Mouse (Mus musculus) hindbrain, embryonic 14.5 days (tissue): ENCODE measurements around the gene Chrna9. TPM values are rescaled to one million over a fixed set of nuclear protein-coding genes. Genes with fewer than 3 reads are reported as not detected.

Experiments
- ATAC-seq: fragments of 200-750 bp; cut with Nextera tagmentation; 2 replicates; pipeline ENCODE4 v1.8.0; 2017; ENCODE audit warnings: moderate number of reproducible peaks, mild to moderate bottlenecking, moderate TSS enrichment, moderate library complexity; ENCODE audit not compliant: low FRiP score
- DNase-seq: peaks from one replicate; pipeline ENCODE4 v3.0.0-alpha.2; 2015; ENCODE audit warnings: low spot score
- H3K27ac ChIP-seq: fragments of 300-500 bp; sonication (generic); 2 replicates; pipeline ENCODE4 v1.5.1; 2014; ENCODE audit warnings: mild to moderate bottlenecking, moderate library complexity
- H3K27me3 ChIP-seq: fragments of 300-500 bp; sonication (generic); 2 replicates; pipeline ENCODE4 v1.6.1; 2014; ENCODE audit warnings: mild to moderate bottlenecking, low read length, mixed read lengths; ENCODE audit not compliant: control insufficient read depth, insufficient read depth
- H3K36me3 ChIP-seq: fragments of 300-500 bp; sonication (generic); replicated peaks from 2 replicates; pipeline ENCODE4 v1.6.1; 2014; ENCODE audit not compliant: control insufficient read depth, insufficient read depth
- H3K4me1 ChIP-seq: fragments of 300-500 bp; sonication (generic); replicated peaks from 2 replicates; pipeline ENCODE4 v1.6.1; 2014; ENCODE audit warnings: antibody characterized with exemption, low read length, mixed read lengths; ENCODE audit not compliant: control insufficient read depth, insufficient read depth
- H3K4me2 ChIP-seq: fragments of 300-500 bp; sonication (generic); replicated peaks from 2 replicates; pipeline ENCODE4 v1.6.1; 2014; ENCODE audit warnings: mild to moderate bottlenecking, moderate library complexity
- H3K4me3 ChIP-seq: fragments of 300-500 bp; sonication (generic); replicated peaks from 2 replicates; pipeline ENCODE4 v1.5.1; 2014; ENCODE audit warnings: mild to moderate bottlenecking, low read length
- H3K9ac ChIP-seq: fragments of 300-500 bp; sonication (generic); 2 replicates; pipeline ENCODE4 v1.6.1; 2014
- H3K9me3 ChIP-seq: fragments of 300-500 bp; sonication (generic); 2 replicates; pipeline ENCODE4 v1.6.1; 2016; ENCODE audit warnings: low read length; ENCODE audit not compliant: control insufficient read depth
- WGBS: fragments of 180-500 bp; shearing (Covaris S2); extraction: QIAGEN DNeasy Blood & Tissue Kit; methylation state at CpG from one replicate; pipeline ENCODE4 v1.1.7; 2014; 5-methylcytosine and 5-hydroxymethylcytosine counted together
- polyA plus RNA-seq: library from polyadenylated mRNA; unstranded; fragments of >200 nt; fragmentation: Nextera tagmentation; extraction: Ambion mirVana; gene quantifications from 2 replicates; pipeline ENCODE4 v1.2.1, GENCODE M21; 2014

Chrna9 gene
- polyA plus RNA-seq, result not detected in 2 replicates

GRCm38 (mm10) chr5:65934783-65935182 lies at the start of gene Chrna9:
Gene Chrna9, plus strand, starts transcription at chr5:65934921.
- H3K9me3 ChIP-seq, result no peaks in the 10 kb centered on the region
- H3K27me3 ChIP-seq, result no peaks in the 10 kb centered on the region
- no peak within 1 kb of the TSS for H3K27ac ChIP-seq
- no peak within 1 kb of the TSS for H3K4me3 ChIP-seq
- no peaks in the 10 kb centered on the region for H3K36me3 ChIP-seq
- 88% methylated on average over 5 of the region's 5 CpGs for WGBS
- DNase-seq (no peak), ATAC-seq (no peak)
- H3K9ac ChIP-seq, result no peak within 1 kb of the TSS
- no peaks in the 10 kb centered on the region for H3K4me1 ChIP-seq
- H3K4me2 ChIP-seq, result no peak within 1 kb of the TSS

GRCm38 (mm10) chr5:65885699-65886443 lies 48.9 kb upstream of the Chrna9 start:
- H3K4me2 ChIP-seq, result no peak overlapping the region
- no peaks in the 10 kb centered on the region for H3K9me3 ChIP-seq
- 49% methylated on average over 15 of the region's 15 CpGs for WGBS
- DNase-seq (no peak), ATAC-seq (no peak)
- H3K4me3 ChIP-seq, result no peak overlapping the region
- H3K27ac ChIP-seq, result no peak overlapping the region
- H3K27me3 ChIP-seq, result no peaks in the 10 kb centered on the region
- H3K4me1 ChIP-seq, result no peaks in the 10 kb centered on the region
- H3K36me3 ChIP-seq, result no peaks in the 10 kb centered on the region
- no peak overlapping the region for H3K9ac ChIP-seq

GRCm38 (mm10) chr5:65888102-65888501 lies 46.6 kb upstream of the Chrna9 start:
- ATAC-seq (no peak), DNase-seq (no peak)
- Histone ChIP-seq H3K9me3 (no peaks in the 10 kb centered on the region), H3K4me2 (no peak overlapping the region), H3K4me1 (no peaks in the 10 kb centered on the region), H3K36me3 (no peaks in the 10 kb centered on the region), H3K27ac (no peak overlapping the region), H3K4me3 (no peak overlapping the region), H3K27me3 (no peaks in the 10 kb centered on the region), H3K9ac (no peak overlapping the region)
- WGBS, result 93% methylated on average over 5 of the region's 5 CpGs

- Histone ChIP-seq H3K27me3 (no peaks in the 10 kb centered on the region), H3K9me3 (no peaks in the 10 kb centered on the region), H3K27ac (no peak overlapping the region), H3K4me2 (no peak overlapping the region), H3K4me3 (no peak overlapping the region), H3K4me1 (no peaks in the 10 kb centered on the region), H3K9ac (no peak overlapping the region), H3K36me3 (no peaks in the 10 kb centered on the region)
- ATAC-seq (no peak), DNase-seq (no peak)
- 67% methylated on average over 5 of the region's 5 CpGs for WGBS
Observed at GRCm38 (mm10) chr5:65888998-65889397, 45.7 kb upstream of the Chrna9 start.

DNA sequence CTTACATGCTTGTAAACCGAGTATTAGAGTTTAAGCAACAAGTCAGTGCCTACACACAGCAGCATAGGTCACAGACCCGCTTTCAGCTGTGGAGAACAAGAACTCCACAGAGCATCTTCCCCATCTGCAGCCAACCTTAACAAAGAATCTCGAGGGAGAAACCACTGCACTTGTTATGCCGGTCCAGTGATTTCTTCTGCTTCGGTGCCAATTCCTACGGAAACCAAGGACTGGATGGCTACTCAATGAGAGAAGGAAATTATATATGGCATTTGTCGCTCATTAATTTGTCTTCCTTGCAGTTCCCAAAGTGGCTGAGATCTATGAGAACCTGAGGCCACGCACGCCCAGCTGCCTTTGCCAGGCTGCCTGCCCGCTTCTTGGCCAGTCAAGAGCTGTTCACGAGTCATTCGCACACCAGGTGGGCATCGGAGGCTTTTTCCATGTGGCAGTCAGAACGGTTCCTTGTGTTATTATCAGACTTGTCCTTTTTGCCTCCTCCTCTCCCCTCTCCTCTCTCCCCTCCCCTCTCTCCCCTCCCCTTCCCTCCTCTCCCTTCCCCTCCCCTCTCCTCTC lies 43.4 kb upstream of the Chrna9 start:
- Histone ChIP-seq H3K4me1 (no peaks in the 10 kb centered on the region), H3K36me3 (no peaks in the 10 kb centered on the region), H3K4me2 (no peak overlapping the region), H3K27ac (no peak overlapping the region), H3K27me3 (no peaks in the 10 kb centered on the region), H3K4me3 (no peak overlapping the region), H3K9ac (no peak overlapping the region), H3K9me3 (no peaks in the 10 kb centered on the region)
- 60% methylated on average over 14 of the region's 14 CpGs for WGBS
- ATAC-seq (no peak), DNase-seq (no peak)

GRCm38 (mm10) chr5:65895121-65895692 lies 39.5 kb upstream of the Chrna9 start:
- Histone ChIP-seq H3K36me3 (no peaks in the 10 kb centered on the region), H3K4me3 (no peak overlapping the region), H3K9ac (no peak overlapping the region), H3K4me1 (no peaks in the 10 kb centered on the region), H3K9me3 (no peaks in the 10 kb centered on the region), H3K27me3 (no peaks in the 10 kb centered on the region), H3K27ac (no peak overlapping the region), H3K4me2 (no peak overlapping the region)
- ATAC-seq, result no peak
- no peak for DNase-seq
- WGBS, result 90% methylated on average over 6 of the region's 6 CpGs

DNA sequence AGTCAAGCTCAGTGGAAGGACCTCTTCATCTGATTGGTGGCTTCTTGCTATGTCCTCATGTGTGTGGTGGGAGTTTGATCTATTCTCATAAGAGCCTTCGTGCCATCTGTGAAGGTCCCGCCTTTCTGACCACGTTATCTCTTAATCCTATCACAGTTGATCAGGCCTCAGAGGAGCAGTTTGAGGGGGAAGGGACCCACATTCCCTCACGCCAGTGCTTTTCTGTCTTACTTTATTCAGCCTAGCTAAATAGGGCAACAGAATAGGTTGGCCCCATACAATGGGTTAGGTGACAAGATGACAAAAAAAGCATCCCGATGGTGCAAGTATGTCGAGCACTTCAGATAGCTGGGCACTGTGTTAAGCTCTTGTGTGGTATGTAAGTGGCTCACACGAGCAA lies 39.0 kb upstream of the Chrna9 start:
- ATAC-seq (no peak), DNase-seq (no peak)
- Histone ChIP-seq H3K27me3 (no peaks in the 10 kb centered on the region), H3K4me1 (no peaks in the 10 kb centered on the region), H3K9ac (no peak overlapping the region), H3K9me3 (no peaks in the 10 kb centered on the region), H3K4me3 (no peak overlapping the region), H3K27ac (no peak overlapping the region), H3K36me3 (no peaks in the 10 kb centered on the region), H3K4me2 (no peak overlapping the region)
- 77% methylated on average over 7 of the region's 7 CpGs for WGBS

DNA sequence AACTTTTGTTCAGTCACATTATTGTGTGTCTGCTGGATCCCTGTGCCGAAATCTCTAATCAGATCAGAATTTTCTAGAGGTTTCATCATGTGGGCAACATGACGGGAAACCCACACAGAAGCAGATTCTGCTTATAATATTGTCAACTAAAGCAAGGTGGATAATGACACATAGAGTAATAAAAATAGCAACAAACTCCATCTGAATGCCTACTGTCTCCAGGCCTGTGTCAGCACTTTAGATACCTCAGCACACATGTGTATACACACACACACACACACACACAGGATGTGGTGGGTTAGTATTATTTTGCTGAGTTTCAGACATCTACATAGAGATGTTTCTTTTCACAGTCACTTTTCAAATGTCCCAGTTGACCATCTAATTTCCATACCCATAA lies 37.0 kb upstream of the Chrna9 start:
- no peak overlapping the region for H3K4me3 ChIP-seq
- no peaks in the 10 kb centered on the region for H3K36me3 ChIP-seq
- no peak for ATAC-seq
- 94% methylated on average over 2 of the region's 2 CpGs for WGBS
- no peaks in the 10 kb centered on the region for H3K4me1 ChIP-seq
- no peak for DNase-seq
- H3K9me3 ChIP-seq, result no peaks in the 10 kb centered on the region
- no peak overlapping the region for H3K4me2 ChIP-seq
- H3K27me3 ChIP-seq, result no peaks in the 10 kb centered on the region
- no peak overlapping the region for H3K9ac ChIP-seq
- no peak overlapping the region for H3K27ac ChIP-seq

DNA sequence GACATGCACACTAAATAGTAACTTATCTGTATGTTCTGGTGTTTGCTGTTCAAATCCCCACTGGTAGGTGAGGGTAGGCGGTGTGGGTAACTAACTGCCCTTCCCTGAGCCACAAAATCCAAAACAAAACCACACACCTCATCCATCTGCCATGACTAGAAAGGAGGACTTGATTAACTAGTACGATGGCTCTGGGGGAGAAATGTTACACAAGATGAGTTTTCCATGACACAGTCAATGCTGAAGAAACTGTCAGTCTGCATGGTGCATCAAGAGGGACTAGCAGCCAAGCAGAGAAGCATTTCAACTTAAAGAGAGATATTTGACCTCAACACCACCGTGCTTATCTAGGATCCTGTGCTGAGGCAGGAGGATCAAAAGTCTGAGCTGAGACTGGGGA lies 36.0 kb upstream of the Chrna9 start:
- Histone ChIP-seq H3K4me3 (no peak overlapping the region), H3K27ac (no peak overlapping the region), H3K27me3 (no peaks in the 10 kb centered on the region), H3K9ac (no peak overlapping the region), H3K36me3 (no peaks in the 10 kb centered on the region), H3K4me2 (no peak overlapping the region), H3K9me3 (0 out of 2 replicates have a peak, but pooled peaks cover 8% of the 10 kb centered on the region), H3K4me1 (no peaks in the 10 kb centered on the region)
- WGBS, result 85% methylated on average over 3 of the region's 3 CpGs
- DNase-seq (no peak), ATAC-seq (no peak)
